ENCODE assay signal across 8 mouse cellular contexts in the genomic region with DNA sequence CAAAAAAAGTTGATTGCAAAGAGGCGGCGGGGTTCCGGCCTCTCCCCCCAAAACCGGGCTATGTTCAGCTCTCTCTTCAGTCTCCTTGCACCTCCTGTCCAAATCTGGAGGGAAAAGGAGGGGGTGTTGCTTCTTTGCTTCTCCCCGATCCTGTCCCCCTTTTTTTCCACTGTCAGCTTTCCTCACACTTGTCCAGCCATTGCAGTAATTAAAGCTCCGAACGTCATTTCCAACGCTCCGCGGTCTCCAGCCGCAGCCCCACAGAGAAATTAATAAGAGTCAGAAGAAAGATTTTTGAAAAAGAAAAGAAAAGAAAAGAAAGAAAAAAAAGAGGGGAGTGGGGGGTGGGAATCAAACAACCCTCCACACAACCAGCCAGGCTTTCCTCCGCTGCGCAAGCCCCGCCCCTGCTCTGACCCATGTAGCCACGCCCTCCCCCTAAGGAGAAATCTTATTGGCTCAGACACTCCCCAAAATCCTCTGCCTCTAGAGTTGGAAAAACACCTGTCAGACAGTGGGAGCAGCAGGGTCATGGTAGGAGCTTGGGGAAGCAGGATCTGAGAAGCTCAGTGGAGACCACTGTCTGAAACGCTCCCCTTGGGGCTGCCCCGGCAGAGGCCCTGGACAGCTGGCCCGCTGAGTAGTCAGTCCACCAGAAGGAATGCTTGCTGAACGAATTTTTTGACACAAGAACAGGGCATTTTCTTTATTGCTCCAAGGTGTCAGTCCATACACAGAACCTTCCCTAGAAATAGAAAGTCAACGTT. TPM values are rescaled to one million over a fixed set of nuclear protein-coding genes. Genes with fewer than 3 reads are reported as not detected.
DNase-seq lines count a peak whose midpoint lies in the region; ATAC-seq lines count a peak whose summit lies in the region.

No protein-coding gene starts in this region.

- peak; percentile 76 for ATAC-seq in forebrain, embryonic 16.5 days
- ATAC-seq in intestine, embryonic 14.5 days (replicated peaks; ENCODE audit: low FRiP score, low TSS enrichment, low read depth): no peak; the same call in 1 of the 2 replicates
- peak; percentile 54 for ATAC-seq in megakaryocyte progenitor cell, adult 5-6 weeks (replicated peaks; ENCODE audit: poor library complexity)
- ATAC-seq in stomach, embryonic 16.5 days (ENCODE audit: insufficient read depth, low FRiP score): peak; percentile 70

- 3% methylated on average over 20 of the region's 20 CpGs for WGBS in forebrain, embryonic 16.5 days
- 6% methylated on average over 20 of the region's 20 CpGs for WGBS in intestine, embryonic 14.5 days
- 4% methylated on average over 20 of the region's 20 CpGs for WGBS in stomach, embryonic 16.5 days

- peak overlapping the region; percentile 77 for H3K9ac ChIP-seq in forebrain, embryonic 16.5 days (replicated peaks; ENCODE audit: low read depth, low read length)
- no peak overlapping the region for H3K9ac ChIP-seq in intestine, embryonic 14.5 days (ENCODE audit: low read length)
- H3K9ac ChIP-seq in stomach, embryonic 16.5 days (ENCODE audit: low read length): peak overlapping the region; percentile 51; the same call in 1 of the 2 replicates

- peaks cover 31% of the 10 kb centered on the region for H3K4me1 ChIP-seq in forebrain, embryonic 16.5 days (replicated peaks; ENCODE audit: control insufficient read depth, insufficient read depth, low read length)
- peaks cover 13% of the 10 kb centered on the region for H3K4me1 ChIP-seq in intestine, embryonic 14.5 days (replicated peaks; ENCODE audit: control insufficient read depth, insufficient read depth, low read length)
- peaks cover 29% of the 10 kb centered on the region for H3K4me1 ChIP-seq in stomach, embryonic 16.5 days (ENCODE audit: control insufficient read depth, insufficient read depth, low read length)

- peak; percentile 79 for DNase-seq in ZHBTc4 (ENCODE audit: low read depth, low spot score)
- DNase-seq in cerebellum, adult 18-20 months: peak; percentile 78 to 80
- DNase-seq in intestine, embryonic 14.5 days (ENCODE audit: low spot score): peak; percentile 57
- DNase-seq in left cerebral cortex, postnatal 25 days (ENCODE audit: low spot score in 2 of 2): peak; percentile 45
- no peak for DNase-seq in gastrocnemius, adult 8-10 months (ENCODE audit: low spot score in 2 of 2)

- peak overlapping the region; percentile 74 for H3K27ac ChIP-seq in forebrain, embryonic 16.5 days (ENCODE audit: low read length)
- no peak overlapping the region for H3K27ac ChIP-seq in intestine, embryonic 14.5 days (ENCODE audit: low read depth)
- no peak overlapping the region for H3K27ac ChIP-seq in stomach, embryonic 16.5 days (ENCODE audit: low read length)

- no peaks in the 10 kb centered on the region for H3K9me3 ChIP-seq in forebrain, embryonic 16.5 days (ENCODE audit: control insufficient read depth, low read length)
- H3K9me3 ChIP-seq in intestine, embryonic 14.5 days (ENCODE audit: control insufficient read depth, low read length): no peaks in the 10 kb centered on the region
- H3K9me3 ChIP-seq in stomach, embryonic 16.5 days (replicated peaks; ENCODE audit: control insufficient read depth, low read length): no peaks in the 10 kb centered on the region

- intact Hi-C loops in left cerebral cortex, postnatal 25 days (cut with DNase I): no loop called here

- peak overlapping the region; percentile 78 for H3K4me3 ChIP-seq in forebrain, embryonic 16.5 days (replicated peaks; ENCODE audit: low read length)
- peak overlapping the region; percentile 54 for H3K4me3 ChIP-seq in intestine, embryonic 14.5 days (ENCODE audit: low read depth, low read length)
- peak overlapping the region; percentile 58 for H3K4me3 ChIP-seq in stomach, embryonic 16.5 days (replicated peaks; ENCODE audit: low read length)

- H3K36me3 ChIP-seq in forebrain, embryonic 16.5 days (ENCODE audit: control insufficient read depth, insufficient read depth): no peaks in the 10 kb centered on the region
- H3K36me3 ChIP-seq in intestine, embryonic 14.5 days (ENCODE audit: control insufficient read depth, insufficient read depth, low read length): no peaks in the 10 kb centered on the region
- no peaks in the 10 kb centered on the region for H3K36me3 ChIP-seq in stomach, embryonic 16.5 days (ENCODE audit: control insufficient read depth, insufficient read depth, low read length)

- peak overlapping the region; percentile 98 for H3K4me2 ChIP-seq in forebrain, embryonic 16.5 days (ENCODE audit: low read length)
- H3K4me2 ChIP-seq in intestine, embryonic 14.5 days (ENCODE audit: low read length): peak overlapping the region; percentile 100
- H3K4me2 ChIP-seq in stomach, embryonic 16.5 days (ENCODE audit: low read depth, low read length): peak overlapping the region; percentile 99

- peaks cover 20% of the 10 kb centered on the region for H3K27me3 ChIP-seq in forebrain, embryonic 16.5 days (replicated peaks; ENCODE audit: control insufficient read depth, insufficient read depth, low read length)
- H3K27me3 ChIP-seq in intestine, embryonic 14.5 days (replicated peaks; ENCODE audit: control insufficient read depth, insufficient read depth, low read length): peaks cover 60% of the 10 kb centered on the region
- peaks cover 18% of the 10 kb centered on the region for H3K27me3 ChIP-seq in stomach, embryonic 16.5 days (ENCODE audit: control insufficient read depth, insufficient read depth, low read length)

RNA-seq across cellular contexts. Expression of a gene that starts 0.5 kb away (rescaled TPM):
- polyA plus RNA-seq in forebrain, embryonic 16.5 days (2015; fragmentation: Nextera tagmentation; extraction: Ambion mirVana): 14.0 and 15.6 TPM in 2 replicates
- polyA plus RNA-seq in intestine, embryonic 14.5 days (2014; fragmentation: Nextera tagmentation; extraction: Ambion mirVana): 0.08 TPM in 1 of 2 replicates, not detected in the other
- total RNA-seq in left cerebral cortex, postnatal 25 days (2021): 10 to 100 TPM; 55.8 to 61.4 TPM
- total RNA-seq in megakaryocyte progenitor cell, adult 5-6 weeks (2015): not detected in 2 replicates
- total RNA-seq in megakaryocyte progenitor cell, adult 5-6 weeks (2017): not detected in 2 replicates
- 0.35 and 0.44 TPM in 2 replicates for polyA plus RNA-seq in stomach, embryonic 16.5 days (2015; fragmentation: Nextera tagmentation; extraction: Ambion mirVana)
- total RNA-seq in gastrocnemius, adult 8-10 months (2022): under 1 TPM; 0.31 to 0.73 (median 0.46) TPM

Comparison
In these comparisons a context has a peak if more than half of its experiments do, and no peak if none do; other contexts are left out.
1. DNase-seq: peak in ZHBTc4 (single experiment), cerebellum, adult 18-20 months (2 of 2), intestine, embryonic 14.5 days (single experiment) and left cerebral cortex, postnatal 25 days (2 of 2); none in gastrocnemius, adult 8-10 months (0 of 2).
2. RNA of a gene that starts 0.5 kb away (total RNA-seq): 55.8 to 61.4 TPM in left cerebral cortex, postnatal 25 days; 0.31 to 0.73 TPM in gastrocnemius, adult 8-10 months and not detected in megakaryocyte progenitor cell, adult 5-6 weeks; every median in the first group is over 10 times any median in the second.
3. Peak in every context shown above with its lines, with median percentiles within 50 percentile points of each other: H3K4me2 ChIP-seq and H3K4me3 ChIP-seq.